Mouse (Mus musculus) spleen, adult 2 months (tissue): Measurements from ENCODE around the gene Atp5g1. TPM values are rescaled to one million over a fixed set of nuclear protein-coding genes. Genes with fewer than 3 reads are reported as not detected.

Source experiments
- DNase-seq, 2 experiments: peaks; one replicate each; pipeline versions ENCODE4 v3.0.0 to v3.0.0-alpha.2; 2012 to 2021; ENCODE audit warnings: low spot score in 2 of 2, low read depth in 1 of 2
- H3K27ac ChIP-seq: fragments of 200-500 bp; 2 replicates; pipeline ENCODE4 v1.5.1; 2012; ENCODE audit warnings: low read length, inconsistent platforms; ENCODE audit not compliant: insufficient read depth
- H3K27me3 ChIP-seq: fragments of 200-500 bp; 2 replicates; pipeline ENCODE4 v1.6.1; 2012; ENCODE audit warnings: mild to moderate bottlenecking, moderate library complexity, low read length, inconsistent platforms; ENCODE audit not compliant: control insufficient read depth, insufficient read depth
- H3K36me3 ChIP-seq: fragments of 200-500 bp; 2 replicates; pipeline ENCODE4 v1.6.1; 2012; ENCODE audit warnings: mild to moderate bottlenecking, low read length, inconsistent platforms; ENCODE audit not compliant: control insufficient read depth, insufficient read depth
- H3K4me1 ChIP-seq: fragments of 200-500 bp; 2 replicates; pipeline ENCODE4 v1.6.1; 2011; ENCODE audit warnings: inconsistent platforms; ENCODE audit not compliant: control insufficient read depth, insufficient read depth, insufficient read length
- H3K4me3 ChIP-seq: fragments of 200-500 bp; 2 replicates; pipeline ENCODE4 v1.5.1; 2011; ENCODE audit warnings: mild to moderate bottlenecking, inconsistent platforms; ENCODE audit not compliant: insufficient read depth, insufficient read length; ENCODE audit errors: extremely low read depth
- CTCF ChIP-seq: fragments of 200-500 bp; IDR thresholded peaks from 2 replicates; pipeline ENCODE4 v1.5.1; 2011; ENCODE audit warnings: mild to moderate bottlenecking, inconsistent platforms; ENCODE audit not compliant: insufficient read depth, insufficient read length, insufficient replicate concordance; ENCODE audit errors: extremely low read depth
- POLR2A ChIP-seq: fragments of 200-500 bp; IDR thresholded peaks from 2 replicates; pipeline ENCODE4 v1.6.1; 2011; ENCODE audit warnings: low read depth, low read length, inconsistent platforms
- WGBS: fragments of 180-500 bp; shearing (Covaris S2); methylation state at CpG from one replicate; pipeline ENCODE4 v1.1.7; 2018; 5-methylcytosine and 5-hydroxymethylcytosine counted together
- polyA plus RNA-seq: library from polyadenylated mRNA; depleted of rRNA; stranded (reverse); fragments of >200 nt; gene quantifications from 2 replicates; pipeline ENCODE4 v1.2.3, GENCODE M21; 2012

The Atp5g1 gene
- polyA plus RNA-seq, 1 experiment, result 193 TPM

DNA sequence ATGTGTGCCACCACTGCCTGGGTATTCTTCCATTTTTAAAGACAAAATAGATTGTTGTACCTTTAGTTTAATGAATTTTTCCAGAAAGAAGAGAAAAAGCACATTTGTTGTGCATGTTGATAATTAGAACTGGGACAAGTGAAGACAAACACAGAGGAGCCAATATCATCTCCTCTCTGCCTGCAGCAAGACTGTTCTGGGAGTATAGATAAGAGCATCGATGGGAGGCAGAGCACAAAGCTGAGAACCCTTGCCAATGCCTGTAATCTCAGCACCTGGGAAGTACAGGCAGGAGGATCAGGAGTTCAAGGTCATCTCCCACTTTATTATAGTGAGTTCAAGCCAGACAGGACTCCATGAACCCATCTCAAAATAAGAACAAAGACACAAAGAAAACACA is 36.9 kb downstream of the Atp5g1 start:
- Histone ChIP-seq H3K36me3 (peaks cover 10% of the 10 kb centered on the region), H3K27me3 (no peaks in the 10 kb centered on the region), H3K27ac (no peak overlapping the region), H3K4me3 (no peak overlapping the region), H3K4me1 (peaks cover 7% of the 10 kb centered on the region)
- no peak for DNase-seq
- WGBS, result 83% methylated on average over 1 of the region's 1 CpGs
- no peak for TF ChIP-seq CTCF
- TF ChIP-seq POLR2A, result no peak

DNA sequence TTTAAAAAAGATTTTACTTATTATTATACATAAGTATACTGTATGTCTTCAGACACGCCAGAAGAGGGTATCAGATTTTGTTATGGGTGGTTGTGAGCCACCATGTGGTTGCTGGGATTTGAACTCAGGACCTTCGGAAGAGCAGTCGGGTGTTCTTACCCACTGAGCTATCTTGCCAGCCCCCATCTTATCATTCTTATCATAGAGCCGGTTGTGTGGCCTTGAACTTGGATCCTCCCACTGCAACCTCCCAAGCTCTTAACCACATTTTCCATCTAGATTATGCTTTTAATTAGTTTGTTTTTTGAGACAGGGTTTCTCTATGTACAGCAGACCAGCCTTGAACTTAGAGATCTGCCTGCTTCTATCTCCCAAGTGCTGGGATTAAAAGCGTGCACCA is 38.0 kb downstream of the Atp5g1 start:
- H3K4me3 ChIP-seq, result no peak overlapping the region
- peaks cover 9% of the 10 kb centered on the region for H3K36me3 ChIP-seq
- WGBS, result 87% methylated on average over 5 of the region's 5 CpGs
- H3K4me1 ChIP-seq, result peaks cover 7% of the 10 kb centered on the region
- TF ChIP-seq POLR2A (no peak), CTCF (no peak)
- H3K27me3 ChIP-seq, result no peaks in the 10 kb centered on the region
- no peak overlapping the region for H3K27ac ChIP-seq
- DNase-seq, result no peak

DNA sequence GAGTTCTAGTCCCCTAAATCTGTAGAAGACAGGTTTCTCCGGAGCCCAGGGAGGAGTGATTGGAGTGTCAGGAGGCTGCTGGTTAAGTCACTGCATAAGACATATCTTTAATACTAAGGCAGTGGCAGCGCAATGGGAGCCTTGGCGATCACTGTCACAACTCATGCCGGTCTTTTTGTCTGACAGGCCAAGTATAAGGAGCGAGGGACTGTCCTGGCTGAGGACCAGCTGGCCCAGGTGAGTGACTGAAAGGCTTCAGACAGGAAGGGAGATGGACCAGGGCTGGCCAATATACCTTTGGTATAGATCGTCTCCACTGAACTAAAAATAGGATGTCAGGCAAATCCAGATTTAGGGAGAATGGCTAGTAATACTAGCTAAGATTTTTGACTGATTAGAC is 40.3 kb downstream of the Atp5g1 start:
- WGBS, result 8% methylated on average over 6 of the region's 6 CpGs

DNA sequence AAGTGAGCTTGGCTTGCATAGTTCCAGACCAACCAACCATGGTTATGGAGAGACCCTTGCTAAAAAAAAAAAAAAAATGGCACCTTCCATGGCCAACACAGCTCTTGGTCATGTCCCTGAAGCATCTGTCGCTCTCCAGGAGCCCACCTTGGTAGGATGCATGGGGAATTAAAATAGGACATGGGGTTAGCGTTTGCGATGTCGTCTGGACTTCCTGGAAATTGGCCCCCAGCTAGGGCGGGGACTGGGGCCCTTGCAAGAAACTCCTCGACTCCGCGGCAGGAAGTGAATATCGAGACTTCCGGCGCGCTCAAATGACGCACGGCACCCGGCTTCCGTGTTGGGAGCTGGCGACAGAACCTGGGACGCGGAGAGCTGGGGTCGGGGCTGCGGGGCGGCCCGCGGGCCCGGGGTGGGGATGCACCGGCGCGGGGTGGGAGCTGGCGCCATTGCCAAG is 40.8 kb downstream of the Atp5g1 start, which contains the start of gene Snf8:
Snf8 (plus strand) TSS at position 290 of the 457 bp plus-strand sequence.
- peaks cover 6% of the 10 kb centered on the region; the same call in 1 of the 2 replicates for H3K36me3 ChIP-seq
- no peaks in the 10 kb centered on the region for H3K27me3 ChIP-seq
- peak; percentile 85 to 94 for DNase-seq
- WGBS, result under 1% methylated on average over 29 of the region's 29 CpGs
- no peak within 1 kb of the TSS for H3K27ac ChIP-seq
- H3K4me1 ChIP-seq, result peaks cover 7% of the 10 kb centered on the region
- H3K4me3 ChIP-seq, result peak within 1 kb of the TSS; percentile 68
- no peak for TF ChIP-seq POLR2A
- TF ChIP-seq CTCF, result no peak

More for the DNA sequence above, 40.3 kb downstream of the Atp5g1 start:
- H3K27me3 ChIP-seq, result no peaks in the 10 kb centered on the region
- H3K27ac ChIP-seq, result no peak overlapping the region
- no peak for DNase-seq
- TF ChIP-seq POLR2A, result no peak
- no peak for TF ChIP-seq CTCF
- peak overlapping the region; percentile 68 for H3K4me3 ChIP-seq
- peaks cover 6% of the 10 kb centered on the region; the same call in 1 of the 2 replicates for H3K36me3 ChIP-seq
- H3K4me1 ChIP-seq, result peaks cover 7% of the 10 kb centered on the region

DNA sequence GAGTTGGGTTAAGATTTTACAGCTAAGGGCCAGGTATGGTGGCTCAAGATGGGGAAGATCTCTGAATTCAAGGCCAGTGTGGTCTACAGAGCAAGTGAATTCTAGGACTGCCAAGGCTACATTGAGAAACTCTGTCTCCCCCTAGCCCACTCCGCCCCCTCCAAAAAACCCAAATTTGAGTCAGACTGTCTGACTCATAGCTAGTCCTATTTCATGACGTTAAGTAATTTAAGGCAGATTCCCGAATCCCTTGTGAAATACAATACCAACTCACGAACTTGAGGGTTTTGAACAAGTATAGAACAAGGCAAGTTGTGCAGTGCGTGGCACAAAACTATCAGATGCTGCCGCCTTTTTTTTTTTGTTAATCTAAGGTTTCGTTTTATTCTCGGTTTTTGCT is 41.4 kb downstream of the Atp5g1 start:
- Histone ChIP-seq H3K27ac (no peak overlapping the region), H3K36me3 (peaks cover 4% of the 10 kb centered on the region; the same call in 1 of the 2 replicates), H3K27me3 (no peaks in the 10 kb centered on the region), H3K4me3 (peak overlapping the region; percentile 68; the same call in 1 of the 2 replicates), H3K4me1 (peaks cover 7% of the 10 kb centered on the region)
- DNase-seq, result no peak
- TF ChIP-seq CTCF, result no peak
- no peak for TF ChIP-seq POLR2A
- WGBS, result 55% methylated on average over 8 of the region's 8 CpGs

DNA sequence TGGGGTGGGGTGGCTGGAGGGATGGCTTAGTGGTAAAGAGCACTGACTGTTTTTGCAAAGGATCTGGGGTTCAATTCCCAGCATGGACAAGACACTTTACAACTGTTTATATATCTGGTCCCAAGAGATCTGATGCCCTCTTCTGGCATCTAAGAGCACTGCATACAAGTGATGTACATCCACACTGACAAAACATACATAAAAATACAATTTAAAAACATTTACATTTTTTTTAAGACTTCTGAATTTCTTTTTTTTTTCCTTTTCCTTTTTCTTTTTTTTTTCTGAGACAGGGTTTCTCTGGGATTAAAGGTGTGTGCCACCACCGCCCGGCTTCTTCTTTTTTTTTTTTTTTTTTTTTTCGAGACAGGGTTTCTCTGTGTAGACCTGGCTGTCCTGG is 42.2 kb downstream of the Atp5g1 start:
- no peak overlapping the region for H3K4me3 ChIP-seq
- H3K4me1 ChIP-seq, result peaks cover 7% of the 10 kb centered on the region
- H3K27me3 ChIP-seq, result peaks cover 2% of the 10 kb centered on the region; the same call in 1 of the 2 replicates
- WGBS, result 100% methylated on average over 2 of the region's 3 CpGs
- H3K36me3 ChIP-seq, result no peaks in the 10 kb centered on the region
- DNase-seq, result no peak
- no peak overlapping the region for H3K27ac ChIP-seq
- no peak for TF ChIP-seq CTCF
- no peak for TF ChIP-seq POLR2A

DNA sequence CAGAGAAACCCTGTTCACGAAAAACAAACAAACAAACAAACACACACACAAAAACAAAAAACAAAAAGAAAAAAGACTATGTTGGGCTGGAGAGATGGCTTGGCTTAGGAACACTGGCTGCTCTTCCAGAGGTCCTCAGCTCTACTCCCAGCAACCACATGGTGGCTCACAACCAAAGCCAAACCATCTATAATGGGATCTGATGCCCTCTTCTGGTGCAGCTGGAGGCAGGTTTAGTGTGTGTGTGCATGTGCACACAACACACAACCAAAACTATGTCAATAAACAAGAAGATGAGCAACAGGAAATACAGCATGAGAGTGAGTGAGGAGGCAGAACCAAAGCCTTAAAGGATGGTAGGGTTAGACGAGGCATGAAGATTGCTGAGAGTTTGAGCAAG is 43.8 kb downstream of the Atp5g1 start:
- Histone ChIP-seq H3K27me3 (peaks cover 2% of the 10 kb centered on the region; the same call in 1 of the 2 replicates), H3K4me3 (no peak overlapping the region), H3K4me1 (peaks cover 7% of the 10 kb centered on the region), H3K27ac (no peak overlapping the region), H3K36me3 (no peaks in the 10 kb centered on the region)
- TF ChIP-seq POLR2A (no peak), CTCF (no peak)
- no peak for DNase-seq
- WGBS, result 80% methylated on average over 2 of the region's 2 CpGs
